Mouse (Mus musculus) heart, embryonic 15.5 days (tissue): Measurements from ENCODE around the gene Dok7. TPM values are rescaled to one million over a fixed set of nuclear protein-coding genes. Genes with fewer than 3 reads are reported as not detected.
A peak's percentile ranks its signal among the peaks of the same experiment; 100 is the strongest.

Experiments used
- ATAC-seq: fragments of 200-750 bp; cut with Nextera tagmentation; replicated peaks from 2 replicates; pipeline ENCODE4 v1.8.0; 2017; ENCODE audit warnings: low read depth, moderate TSS enrichment; ENCODE audit not compliant: insufficient number of reproducible peaks, insufficient read depth, low FRiP score
- H3K27ac ChIP-seq: fragments of 300-500 bp; sonication (generic); 2 replicates; pipeline ENCODE4 v1.5.1; 2015; ENCODE audit warnings: mild to moderate bottlenecking, inconsistent platforms
- H3K27me3 ChIP-seq: fragments of 300-500 bp; sonication (generic); 2 replicates; pipeline ENCODE4 v1.6.1; 2015; ENCODE audit warnings: inconsistent platforms
- H3K36me3 ChIP-seq: fragments of 300-500 bp; sonication (generic); 2 replicates; pipeline ENCODE4 v1.6.1; 2015; ENCODE audit warnings: mild to moderate bottlenecking, inconsistent platforms
- H3K4me1 ChIP-seq: fragments of 300-500 bp; sonication (generic); replicated peaks from 2 replicates; pipeline ENCODE4 v1.6.1; 2015; ENCODE audit warnings: inconsistent platforms
- H3K4me2 ChIP-seq: fragments of 300-500 bp; sonication (generic); 2 replicates; pipeline ENCODE4 v1.6.1; 2015; ENCODE audit warnings: inconsistent platforms, mild to moderate bottlenecking, moderate library complexity
- H3K4me3 ChIP-seq: fragments of 300-500 bp; sonication (generic); 2 replicates; pipeline ENCODE4 v1.5.1; 2015; ENCODE audit warnings: mild to moderate bottlenecking, inconsistent platforms
- H3K9ac ChIP-seq: fragments of 300-500 bp; sonication (generic); 2 replicates; pipeline ENCODE4 v1.6.1; 2015; ENCODE audit warnings: mild to moderate bottlenecking, inconsistent platforms
- H3K9me3 ChIP-seq: fragments of 300-500 bp; sonication (generic); replicated peaks from 2 replicates; pipeline ENCODE4 v1.6.1; 2016; ENCODE audit warnings: inconsistent platforms
- WGBS: fragments of 180-500 bp; shearing (Covaris S2); methylation state at CpG from one replicate; pipeline ENCODE4 v1.1.7; 2015; ENCODE audit warnings: mixed read lengths; 5-methylcytosine and 5-hydroxymethylcytosine counted together
- polyA plus RNA-seq: library from polyadenylated mRNA; unstranded; fragments of >200 nt; fragmentation: Nextera tagmentation; extraction: Ambion mirVana; gene quantifications from 2 replicates; pipeline ENCODE4 v1.2.1, GENCODE M21; 2015

Dok7 gene
- polyA plus RNA-seq, 1 experiment from 2014 or later: 12.9 TPM

DNA sequence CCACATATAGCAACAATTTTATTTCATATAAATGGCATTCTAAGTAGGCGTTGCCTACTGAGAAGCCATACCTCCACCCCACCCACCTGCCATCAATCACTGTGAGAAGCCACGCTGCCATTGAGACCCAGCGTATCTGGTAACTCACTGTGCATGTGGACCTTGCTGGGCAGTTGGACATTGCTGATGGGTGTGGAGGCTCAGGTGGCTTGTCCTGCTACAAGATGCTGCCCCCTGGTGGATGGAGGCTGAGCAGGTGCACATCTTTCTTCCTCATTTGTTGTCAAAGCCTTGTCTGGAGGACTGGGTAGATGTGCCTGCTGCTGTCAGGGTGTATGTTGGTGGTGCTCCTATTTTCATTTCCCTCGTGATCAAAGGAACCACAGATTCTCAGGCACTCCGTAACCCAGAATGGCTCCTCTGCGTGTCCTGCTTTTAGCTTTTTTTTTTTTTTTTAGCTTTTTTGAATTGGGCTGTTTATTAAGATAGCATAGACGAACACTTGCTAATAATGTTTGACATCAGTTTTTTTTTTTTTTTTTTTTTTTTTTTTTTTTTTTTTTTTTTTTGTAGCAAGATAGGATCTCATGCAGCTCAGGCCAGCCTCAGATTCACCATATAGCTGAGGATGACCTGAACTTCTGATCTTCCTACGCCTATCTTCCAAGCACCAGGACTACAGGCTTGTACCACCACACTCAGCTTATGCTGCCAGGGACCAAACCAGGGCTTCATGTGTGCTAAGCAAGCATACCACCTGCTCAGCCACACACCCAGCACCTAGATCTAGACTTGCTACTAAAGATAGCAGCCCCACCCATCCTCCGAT is 32.4 kb downstream of the Dok7 start:
- H3K27me3 ChIP-seq: 0 out of 2 replicates have a peak, but pooled peaks cover 3% of the 10 kb centered on the region
- ATAC-seq: no peak

GRCm38 (mm10) chr5:35089614-35089963 is 33.0 kb downstream of the Dok7 start:
- no peak overlapping the region for H3K4me2 ChIP-seq
- H3K4me3 ChIP-seq: no peak overlapping the region
- H3K4me1 ChIP-seq: no peaks in the 10 kb centered on the region
- 73% methylated on average over 5 of the region's 5 CpGs for whole genome bisulfite sequencing
- 0 out of 2 replicates have a peak, but pooled peaks cover 2% of the 10 kb centered on the region for H3K27me3 ChIP-seq
- no peaks in the 10 kb centered on the region for H3K9me3 ChIP-seq
- no peak overlapping the region for H3K27ac ChIP-seq
- no peak overlapping the region for H3K9ac ChIP-seq
- peaks cover 26% of the 10 kb centered on the region for H3K36me3 ChIP-seq
- no peak for ATAC-seq

More for the DNA sequence above, 32.4 kb downstream of the Dok7 start:
- WGBS: 63% methylated on average over 9 of the region's 9 CpGs
- Histone ChIP-seq H3K4me3 (no peak overlapping the region), H3K9ac (no peak overlapping the region), H3K36me3 (peaks cover 23% of the 10 kb centered on the region), H3K4me1 (no peaks in the 10 kb centered on the region), H3K4me2 (no peak overlapping the region), H3K9me3 (no peaks in the 10 kb centered on the region), H3K27ac (no peak overlapping the region)

DNA sequence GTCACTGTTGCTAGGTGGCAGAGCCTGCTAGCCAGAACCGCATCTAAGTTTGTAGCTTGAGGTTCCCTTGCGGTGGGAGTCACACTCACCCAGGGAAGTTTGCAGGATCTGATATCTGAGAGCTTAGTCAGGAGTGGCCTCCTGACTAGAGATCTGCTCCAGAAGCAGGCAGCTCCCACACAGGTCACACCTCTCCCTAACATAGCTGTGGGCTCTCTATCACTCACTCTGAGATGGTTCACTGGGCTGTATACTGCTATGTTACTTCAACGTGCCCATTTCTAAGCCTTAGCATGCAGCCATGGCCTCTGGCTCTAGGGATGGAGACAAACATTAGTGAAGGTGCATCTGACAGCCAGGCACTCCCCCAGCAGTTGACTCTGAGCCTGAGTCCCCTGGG is 35.1 kb downstream of the Dok7 start:
- no peaks in the 10 kb centered on the region for H3K4me1 ChIP-seq
- H3K4me3 ChIP-seq: no peak overlapping the region
- H3K27me3 ChIP-seq: no peaks in the 10 kb centered on the region
- no peak for ATAC-seq
- H3K27ac ChIP-seq: no peak overlapping the region
- no peak overlapping the region for H3K9ac ChIP-seq
- H3K4me2 ChIP-seq: no peak overlapping the region
- H3K9me3 ChIP-seq: no peaks in the 10 kb centered on the region
- WGBS: 73% methylated on average over 3 of the region's 3 CpGs
- H3K36me3 ChIP-seq: peaks cover 47% of the 10 kb centered on the region

- Histone ChIP-seq H3K9ac (no peak overlapping the region), H3K36me3 (peaks cover 39% of the 10 kb centered on the region), H3K9me3 (no peaks in the 10 kb centered on the region), H3K4me3 (no peak overlapping the region), H3K27ac (no peak overlapping the region), H3K4me2 (no peak overlapping the region), H3K27me3 (peaks cover 4% of the 10 kb centered on the region; the same call in 1 of the 2 replicates), H3K4me1 (peaks cover 25% of the 10 kb centered on the region)
- 81% methylated on average over 8 of the region's 8 CpGs for WGBS
- no peak for ATAC-seq
These were observed 46.5 kb downstream of the Dok7 start for GRCm38 (mm10) chr5:35103086-35103485.

- no peak for ATAC-seq
- Histone ChIP-seq H3K4me3 (peak overlapping the region; percentile 74; the same call in 1 of the 2 replicates), H3K27me3 (peaks cover 4% of the 10 kb centered on the region; the same call in 1 of the 2 replicates), H3K9ac (no peak overlapping the region), H3K9me3 (no peaks in the 10 kb centered on the region), H3K36me3 (peaks cover 34% of the 10 kb centered on the region), H3K27ac (no peak overlapping the region), H3K4me1 (peaks cover 25% of the 10 kb centered on the region), H3K4me2 (peak overlapping the region; percentile 84)
- WGBS: 44% methylated on average over 2 of the region's 2 CpGs
These were observed 47.0 kb downstream of the Dok7 start for GRCm38 (mm10) chr5:35103528-35103927.

DNA sequence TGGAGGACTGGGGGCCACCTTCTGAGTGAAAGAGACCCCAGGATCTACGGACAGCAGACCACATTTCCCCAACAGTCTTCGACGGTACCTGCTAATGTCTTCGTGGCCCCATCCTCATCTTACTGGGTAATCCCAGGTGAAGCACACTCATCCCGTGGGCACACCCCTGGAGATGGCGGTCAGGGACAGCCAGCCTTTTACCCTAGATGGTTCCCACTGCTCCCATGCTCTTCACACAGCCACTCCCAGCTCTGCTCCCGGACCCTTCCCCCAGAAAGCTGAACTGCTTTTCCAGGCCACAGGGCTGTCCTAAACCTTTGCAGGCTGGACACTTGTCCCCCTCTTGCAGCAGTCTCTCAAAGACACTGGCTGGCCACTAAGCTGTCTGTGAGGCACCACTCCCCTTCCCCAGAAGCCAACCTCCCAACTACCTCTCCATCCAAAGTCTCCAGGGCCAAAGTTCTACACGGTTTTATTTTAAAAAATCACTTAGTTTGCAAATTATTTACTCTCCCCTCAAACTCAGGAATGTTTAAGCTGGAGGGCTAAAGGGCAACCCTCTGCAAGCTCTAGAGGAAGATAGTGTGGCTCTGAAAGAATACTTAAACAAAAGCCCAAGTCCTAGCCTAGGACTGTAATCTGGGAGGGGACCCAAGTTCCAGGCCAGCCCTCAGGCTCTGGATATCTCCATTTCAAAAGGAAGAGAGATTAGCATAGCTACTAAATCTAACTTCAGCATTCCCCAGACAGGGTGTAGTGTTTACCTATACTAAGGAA is 47.8 kb downstream of the Dok7 start:
- 60% methylated on average over 8 of the region's 8 CpGs for WGBS
- Histone ChIP-seq H3K27me3 (peaks cover 4% of the 10 kb centered on the region; the same call in 1 of the 2 replicates), H3K4me3 (peak overlapping the region; percentile 74), H3K9me3 (no peaks in the 10 kb centered on the region), H3K27ac (no peak overlapping the region), H3K4me2 (peak overlapping the region; percentile 84), H3K4me1 (peaks cover 25% of the 10 kb centered on the region), H3K9ac (peak overlapping the region; percentile 77), H3K36me3 (peaks cover 27% of the 10 kb centered on the region)
- ATAC-seq: no peak

DNA sequence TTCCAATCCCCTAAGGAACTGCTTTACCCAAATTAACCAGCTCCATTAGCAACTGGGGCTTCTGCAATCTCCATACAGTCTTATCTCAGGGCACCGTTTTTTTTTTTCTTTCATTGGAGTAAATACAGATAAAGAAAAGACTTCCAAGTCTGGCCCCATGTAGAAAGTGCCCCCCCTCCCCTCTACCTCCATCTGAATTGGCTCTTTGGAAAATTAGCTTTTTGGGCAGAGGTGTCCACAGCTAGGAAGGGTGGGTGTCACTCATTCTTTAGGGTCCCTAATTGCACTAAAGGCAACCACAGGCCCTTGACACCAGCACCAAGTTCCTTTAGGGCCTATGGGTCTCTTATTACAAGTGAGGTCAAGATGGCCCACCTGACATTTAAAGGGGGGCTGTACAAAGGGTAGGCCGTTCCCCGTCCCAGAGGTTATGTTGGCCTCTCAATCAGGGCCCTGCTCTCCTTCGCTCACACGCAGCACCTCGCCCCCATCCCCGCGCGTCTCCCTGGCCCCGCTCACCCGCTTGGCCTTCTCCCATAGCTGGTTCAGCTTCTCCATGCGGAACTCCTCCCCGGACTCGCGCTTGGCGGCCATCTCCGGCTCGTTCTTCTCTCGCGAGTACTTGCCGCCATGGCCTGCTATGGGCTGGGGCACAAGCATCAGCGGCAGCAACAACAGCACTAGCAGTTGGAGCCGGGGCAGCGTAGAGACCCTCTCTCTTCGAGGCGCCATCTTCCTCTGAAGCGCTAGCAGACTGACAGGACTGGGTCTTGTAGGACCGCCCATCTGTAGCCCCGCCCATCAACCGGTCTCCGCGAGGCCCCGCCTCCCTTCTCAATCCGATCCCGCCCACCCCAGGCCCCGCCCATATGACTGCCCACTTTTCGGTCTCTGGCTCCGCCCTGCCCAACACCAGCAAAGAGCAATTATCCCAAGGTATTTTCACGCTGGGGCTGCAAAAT is 48.7 kb downstream of the Dok7 start, which contains the start of gene Lrpap1:
TSS of gene Lrpap1 (minus strand) at position 807 of the 962 bp plus-strand sequence.
- ATAC-seq: peak; percentile 94

DNA sequence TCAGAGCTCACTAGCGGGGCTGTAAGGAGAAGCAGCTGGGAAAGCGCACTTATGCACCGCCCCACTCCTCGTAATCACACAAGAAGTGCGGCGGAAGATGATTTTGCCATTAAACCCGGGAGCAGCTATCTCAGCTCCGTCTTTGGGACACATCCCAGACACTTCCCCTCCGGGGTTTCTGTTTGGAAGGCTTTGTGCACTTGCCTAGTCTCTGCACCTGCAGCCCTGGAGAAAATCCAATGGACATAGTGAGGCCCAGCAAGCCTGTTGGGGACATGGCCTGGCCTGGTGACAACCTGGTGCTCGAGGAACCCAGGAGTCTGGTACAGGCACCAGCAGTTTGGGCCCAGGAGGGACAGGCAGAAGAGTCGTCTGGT is 49.3 kb downstream of the Dok7 start:
- WGBS: 8% methylated on average over 11 of the region's 11 CpGs
- H3K27ac ChIP-seq: peak overlapping the region; percentile 72
- peaks cover 17% of the 10 kb centered on the region for H3K36me3 ChIP-seq
- peaks cover 4% of the 10 kb centered on the region for H3K27me3 ChIP-seq
- H3K4me3 ChIP-seq: peak overlapping the region; percentile 74
- peak; percentile 60 for ATAC-seq
- peak overlapping the region; percentile 84 for H3K4me2 ChIP-seq
- H3K4me1 ChIP-seq: peaks cover 25% of the 10 kb centered on the region
- H3K9me3 ChIP-seq: no peaks in the 10 kb centered on the region
- peak overlapping the region; percentile 77 for H3K9ac ChIP-seq

More for the DNA sequence above, 48.7 kb downstream of the Dok7 start, which contains the start of gene Lrpap1:
- H3K9ac ChIP-seq: peak within 1 kb of the TSS; percentile 77
- peak within 1 kb of the TSS; percentile 72 for H3K27ac ChIP-seq
- H3K4me3 ChIP-seq: peak within 1 kb of the TSS; percentile 74
- H3K36me3 ChIP-seq: peaks cover 24% of the 10 kb centered on the region
- peak within 1 kb of the TSS; percentile 84 for H3K4me2 ChIP-seq
- peaks cover 4% of the 10 kb centered on the region for H3K27me3 ChIP-seq
- under 1% methylated on average over 39 of the region's 39 CpGs for WGBS
- peaks cover 25% of the 10 kb centered on the region for H3K4me1 ChIP-seq
- no peaks in the 10 kb centered on the region for H3K9me3 ChIP-seq

DNA sequence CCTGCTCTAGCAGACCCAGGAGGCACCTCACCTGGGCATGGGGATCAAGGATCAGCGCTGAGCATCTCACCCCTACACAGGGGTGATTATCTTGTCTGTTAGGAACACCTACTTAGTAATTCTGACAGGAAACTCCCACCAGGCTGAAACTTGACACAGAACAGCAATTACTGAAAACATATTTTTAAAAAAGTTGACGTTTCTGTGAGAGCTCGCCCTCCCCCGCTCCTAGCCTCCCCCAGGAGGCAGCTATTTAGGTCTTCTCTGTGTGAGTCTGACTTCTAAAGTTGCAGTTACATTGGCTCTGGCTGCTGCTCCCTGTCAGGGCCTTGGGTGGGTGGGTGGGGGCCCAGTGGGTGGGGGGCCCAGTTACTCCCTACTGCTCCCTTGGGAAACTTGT is 55.9 kb downstream of the Dok7 start:
- 57% methylated on average over 4 of the region's 4 CpGs for WGBS
- no peak overlapping the region for H3K4me3 ChIP-seq

DNA sequence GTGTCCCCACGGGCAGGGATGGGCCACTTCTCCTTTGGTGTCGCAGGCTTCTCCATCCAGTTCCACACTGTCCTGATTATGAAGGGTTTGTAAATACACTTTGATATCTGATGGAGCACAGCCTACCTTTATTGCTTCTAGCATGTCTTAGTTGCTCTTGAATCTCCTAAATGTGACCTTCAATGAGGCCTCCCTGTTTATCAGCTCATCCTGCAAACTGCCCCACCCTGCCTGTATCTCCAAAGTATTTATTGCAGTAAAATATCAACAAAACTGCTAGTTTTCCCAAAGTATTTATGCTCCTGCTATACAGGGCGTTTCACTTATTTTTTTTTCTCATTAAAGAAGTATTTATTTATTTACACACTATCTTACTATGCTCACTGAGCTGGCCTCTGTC is 59.4 kb downstream of the Dok7 start:
- Histone ChIP-seq H3K9ac (no peak overlapping the region), H3K4me1 (peaks cover 16% of the 10 kb centered on the region), H3K27me3 (peaks cover 3% of the 10 kb centered on the region; the same call in 1 of the 2 replicates), H3K9me3 (no peaks in the 10 kb centered on the region), H3K4me3 (no peak overlapping the region), H3K27ac (no peak overlapping the region), H3K36me3 (no peaks in the 10 kb centered on the region), H3K4me2 (no peak overlapping the region)
- 75% methylated on average over 3 of the region's 3 CpGs for WGBS
- no peak for ATAC-seq

More for the DNA sequence above, 55.9 kb downstream of the Dok7 start:
- no peak overlapping the region for H3K27ac ChIP-seq
- no peaks in the 10 kb centered on the region for H3K9me3 ChIP-seq
- no peak overlapping the region for H3K4me2 ChIP-seq
- H3K4me1 ChIP-seq: peaks cover 4% of the 10 kb centered on the region; the same call in 1 of the 2 replicates
- no peaks in the 10 kb centered on the region for H3K36me3 ChIP-seq
- H3K9ac ChIP-seq: no peak overlapping the region
- peaks cover 6% of the 10 kb centered on the region for H3K27me3 ChIP-seq
- no peak for ATAC-seq
